Mouse (Mus musculus): ENCODE results near the gene Fkbpl. TPM values are rescaled to one million over a fixed set of nuclear protein-coding genes. Genes with fewer than 3 reads are reported as not detected.

Gene Fkbpl
- polyA plus RNA-seq, 1 experiment: 4.6 TPM

DNA sequence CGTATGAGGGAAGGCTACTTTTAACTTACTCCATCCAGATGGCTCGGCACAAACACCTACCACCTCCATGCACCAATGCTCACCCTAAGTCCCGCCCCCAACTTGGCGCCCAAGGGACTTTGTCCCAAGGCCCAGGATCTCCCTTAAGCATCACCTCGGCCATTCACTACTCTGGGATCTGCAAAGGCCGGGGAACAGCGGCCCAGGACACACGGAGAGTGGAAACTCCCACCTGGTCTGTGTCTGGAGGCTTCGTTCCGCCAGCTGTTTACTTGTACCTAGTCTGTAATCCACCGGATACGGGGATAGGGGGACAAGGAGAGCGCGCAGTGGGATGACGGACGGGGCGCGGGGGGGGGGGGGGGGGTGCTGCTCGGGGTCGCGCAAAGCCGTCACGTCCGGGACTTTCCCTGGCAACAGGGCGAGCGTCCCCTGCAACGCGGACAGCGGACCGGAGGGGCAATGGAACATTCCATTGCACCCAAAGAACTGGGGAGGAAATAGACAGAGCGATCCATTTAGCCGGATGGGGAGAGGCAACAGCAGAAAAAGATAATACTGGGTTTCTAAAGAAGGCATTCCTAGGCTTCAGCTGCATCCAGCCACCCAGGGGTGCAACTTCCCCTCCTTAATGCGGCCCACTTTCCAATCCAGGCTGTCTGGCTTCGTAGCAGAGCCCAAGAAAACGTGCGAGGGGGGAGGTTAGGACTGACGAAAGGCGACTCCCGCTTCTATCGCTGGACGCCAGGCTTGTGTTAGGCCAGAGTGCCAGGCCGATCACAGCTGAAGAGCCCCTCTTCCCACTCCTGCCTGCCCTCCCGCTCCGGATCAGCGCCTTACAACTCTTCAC lies 17.2 kb upstream of the Fkbpl start:
- peak; percentile 69 for DNase-seq (ENCODE audit: low spot score)

DNA sequence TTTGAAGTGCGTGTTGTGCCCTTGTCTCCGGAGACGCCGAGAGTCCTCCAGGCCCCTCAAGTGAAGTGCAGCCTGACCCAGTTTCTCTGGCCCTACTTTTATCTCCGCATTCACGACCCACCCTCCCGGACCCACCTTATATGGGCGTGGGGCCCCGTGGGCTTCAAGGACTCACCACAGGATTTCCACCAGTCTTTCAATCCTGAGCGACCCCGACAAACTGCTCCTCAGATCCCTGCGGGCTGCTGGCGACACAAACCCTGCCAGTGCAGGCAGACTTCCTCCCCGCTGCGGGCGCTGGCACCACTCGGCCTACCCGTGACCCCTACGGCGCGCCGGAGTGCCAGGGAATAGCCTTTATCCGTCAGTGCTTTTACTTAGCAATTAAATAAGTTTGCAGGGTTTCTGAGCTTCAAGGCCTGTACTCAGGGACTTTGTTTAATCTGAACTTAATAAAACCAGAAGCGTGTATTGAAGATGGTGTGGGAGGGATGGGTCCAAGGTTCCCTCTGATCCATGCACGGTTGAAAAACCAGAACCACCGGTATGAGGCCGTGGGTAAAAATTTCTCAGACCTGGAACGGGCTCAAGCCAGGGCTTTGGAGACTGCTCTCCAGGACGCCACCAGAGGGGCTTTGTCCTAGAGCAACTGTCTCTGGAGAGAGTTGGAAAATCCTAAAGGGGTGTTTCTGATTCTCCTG lies 16.5 kb upstream of the Fkbpl start, which contains the start of gene Ppt2:
Gene Ppt2, minus strand, starts transcription at position 568 of the 701 bp plus-strand sequence.
- peak; percentile 64 for DNase-seq (ENCODE audit: low spot score)

DNA sequence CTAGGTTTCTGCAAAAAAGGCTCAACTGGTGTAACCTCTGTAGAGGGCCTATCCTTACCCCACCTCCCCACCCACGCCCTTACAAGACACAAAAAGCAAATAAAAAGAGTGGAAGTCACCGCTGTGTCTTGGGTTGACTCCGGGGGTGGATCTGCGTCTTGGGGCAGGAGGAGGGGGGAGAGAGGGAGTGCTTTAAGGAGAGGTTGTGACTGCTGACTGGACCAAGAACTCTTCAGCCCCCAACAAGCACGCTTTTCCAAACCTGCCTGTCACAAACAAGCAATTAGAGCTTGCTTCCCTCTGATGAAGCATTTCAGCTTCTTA lies 16.0 kb upstream of the Fkbpl start:
- no peak for DNase-seq (ENCODE audit: low spot score)

DNA sequence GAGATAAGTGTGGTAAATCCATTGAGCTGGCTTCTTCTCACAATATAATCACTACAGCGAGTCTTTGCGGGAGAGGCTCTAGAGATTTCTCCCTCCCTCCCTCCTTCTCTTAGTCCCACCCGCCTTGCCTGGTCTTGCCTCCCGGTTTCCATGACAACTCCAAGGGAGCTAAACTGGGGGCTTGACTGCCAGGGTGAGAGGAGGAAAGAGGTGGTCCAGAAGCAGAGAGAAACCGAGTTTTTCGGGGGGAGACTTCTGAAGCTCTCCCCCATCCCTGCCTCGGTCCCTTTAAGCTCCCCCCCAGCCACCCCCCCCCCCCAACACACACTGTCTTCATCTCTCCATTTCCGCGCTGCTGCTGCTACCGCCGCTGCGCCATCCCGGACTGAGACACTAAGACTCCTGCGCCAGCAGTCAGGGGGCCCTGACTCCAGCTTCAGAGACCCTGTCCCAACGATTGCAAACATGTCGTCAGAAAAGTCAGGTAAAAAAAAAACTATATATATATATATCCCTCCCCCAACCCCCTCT lies 15.3 kb upstream of the Fkbpl start, which contains the start of gene Prrt1:
Gene Prrt1, plus strand, starts transcription at position 313 of the 531 bp plus-strand sequence.
- DNase-seq (ENCODE audit: low spot score): no peak

GRCm38 (mm10) chr17:34629796-34630603 lies 14.6 kb upstream of the Fkbpl start:
- no peak for DNase-seq (ENCODE audit: low spot score)

DNA sequence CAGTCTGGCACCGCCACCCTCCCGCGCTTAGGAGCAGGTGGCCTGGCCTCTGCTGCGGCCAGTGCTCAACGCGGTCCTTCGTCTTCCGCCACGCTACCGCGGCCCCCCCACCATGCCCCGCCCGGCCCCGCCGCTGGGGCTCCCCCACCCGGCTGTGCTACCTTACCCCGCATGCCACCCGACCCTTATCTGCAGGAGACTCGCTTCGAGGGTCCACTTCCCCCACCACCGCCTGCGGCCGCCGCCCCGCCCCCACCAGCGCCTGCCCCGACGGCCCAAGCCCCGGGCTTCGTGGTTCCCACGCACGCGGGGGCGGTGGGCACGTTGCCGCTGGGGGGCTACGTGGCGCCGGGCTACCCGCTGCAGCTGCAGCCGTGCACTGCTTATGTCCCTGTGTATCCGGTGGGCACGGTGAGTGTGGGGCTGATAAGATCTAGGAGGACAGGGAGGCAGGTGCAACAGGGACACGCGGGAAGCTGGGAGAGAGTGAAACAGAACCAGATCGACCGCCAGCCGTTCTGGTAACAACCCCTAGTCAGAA lies 13.7 kb upstream of the Fkbpl start:
- DNase-seq (ENCODE audit: low spot score): no peak

- no peak for DNase-seq (ENCODE audit: low spot score)
Measured at GRCm38 (mm10) chr17:34631647-34632046, 12.9 kb upstream of the Fkbpl start.

GRCm38 (mm10) chr17:34632261-34632691 lies 12.3 kb upstream of the Fkbpl start:
- DNase-seq (ENCODE audit: low spot score): peak; percentile 59

DNA sequence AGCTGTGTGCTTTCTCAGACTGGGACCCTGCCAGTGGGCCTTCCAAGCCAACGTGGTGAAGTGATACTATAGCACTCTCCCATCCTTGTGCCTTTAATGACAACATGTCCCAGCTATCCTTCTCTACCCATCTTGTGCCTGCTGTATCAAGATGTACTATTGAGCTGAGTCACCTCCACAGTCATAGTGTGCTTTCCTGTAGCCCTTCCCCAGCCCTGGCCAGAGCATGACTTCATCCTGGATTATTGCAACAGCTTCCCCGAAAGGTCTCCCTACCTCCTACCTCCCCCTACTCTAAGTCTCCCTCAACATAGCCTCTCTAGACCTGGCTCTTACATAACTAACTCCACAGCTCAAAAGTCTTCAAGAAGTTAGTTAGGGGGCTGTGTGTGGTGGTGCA lies 8.9 kb upstream of the Fkbpl start:
- no peak for DNase-seq (ENCODE audit: low spot score)

DNA sequence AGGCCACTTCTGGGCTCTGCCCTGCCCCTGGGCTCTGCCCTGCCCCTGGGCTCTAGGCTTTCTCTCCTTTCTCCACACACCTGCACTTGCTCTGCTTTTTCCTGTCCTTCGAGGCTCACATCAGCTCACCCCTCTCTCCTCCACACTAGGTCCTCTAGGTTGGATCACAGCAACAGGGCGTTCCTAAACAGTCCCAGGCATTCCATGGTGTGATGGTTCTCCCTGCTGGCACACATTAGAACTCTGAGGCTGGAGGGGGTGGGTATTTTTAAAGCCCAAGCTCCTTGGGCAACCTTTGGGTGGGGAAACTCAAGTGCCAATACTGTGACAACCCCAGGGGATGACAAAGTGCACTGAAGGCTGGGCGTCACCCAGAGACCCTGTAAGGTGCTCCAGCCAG lies 7.1 kb upstream of the Fkbpl start:
- DNase-seq (ENCODE audit: low spot score): no peak

- no peak for DNase-seq (ENCODE audit: low spot score)
Measured at GRCm38 (mm10) chr17:34639461-34640255, 4.9 kb upstream of the Fkbpl start.

- DNase-seq (ENCODE audit: low spot score): no peak
Measured at GRCm38 (mm10) chr17:34640778-34641601, 3.6 kb upstream of the Fkbpl start.

GRCm38 (mm10) chr17:34641945-34642344 lies 2.6 kb upstream of the Fkbpl start:
- no peak for DNase-seq (ENCODE audit: low spot score)

- no peak for DNase-seq (ENCODE audit: low spot score)
Measured at GRCm38 (mm10) chr17:34643379-34643778, 1.2 kb upstream of the Fkbpl start.

- DNase-seq (ENCODE audit: low spot score): no peak
Measured at GRCm38 (mm10) chr17:34643944-34644343, 620 bp upstream of the Fkbpl start.

GRCm38 (mm10) chr17:34645256-34645829 lies 779 bp downstream of the Fkbpl start:
- DNase-seq (ENCODE audit: low spot score): no peak

- DNase-seq (ENCODE audit: low spot score): no peak
Measured at GRCm38 (mm10) chr17:34645831-34646511, 1.4 kb downstream of the Fkbpl start.

DNA sequence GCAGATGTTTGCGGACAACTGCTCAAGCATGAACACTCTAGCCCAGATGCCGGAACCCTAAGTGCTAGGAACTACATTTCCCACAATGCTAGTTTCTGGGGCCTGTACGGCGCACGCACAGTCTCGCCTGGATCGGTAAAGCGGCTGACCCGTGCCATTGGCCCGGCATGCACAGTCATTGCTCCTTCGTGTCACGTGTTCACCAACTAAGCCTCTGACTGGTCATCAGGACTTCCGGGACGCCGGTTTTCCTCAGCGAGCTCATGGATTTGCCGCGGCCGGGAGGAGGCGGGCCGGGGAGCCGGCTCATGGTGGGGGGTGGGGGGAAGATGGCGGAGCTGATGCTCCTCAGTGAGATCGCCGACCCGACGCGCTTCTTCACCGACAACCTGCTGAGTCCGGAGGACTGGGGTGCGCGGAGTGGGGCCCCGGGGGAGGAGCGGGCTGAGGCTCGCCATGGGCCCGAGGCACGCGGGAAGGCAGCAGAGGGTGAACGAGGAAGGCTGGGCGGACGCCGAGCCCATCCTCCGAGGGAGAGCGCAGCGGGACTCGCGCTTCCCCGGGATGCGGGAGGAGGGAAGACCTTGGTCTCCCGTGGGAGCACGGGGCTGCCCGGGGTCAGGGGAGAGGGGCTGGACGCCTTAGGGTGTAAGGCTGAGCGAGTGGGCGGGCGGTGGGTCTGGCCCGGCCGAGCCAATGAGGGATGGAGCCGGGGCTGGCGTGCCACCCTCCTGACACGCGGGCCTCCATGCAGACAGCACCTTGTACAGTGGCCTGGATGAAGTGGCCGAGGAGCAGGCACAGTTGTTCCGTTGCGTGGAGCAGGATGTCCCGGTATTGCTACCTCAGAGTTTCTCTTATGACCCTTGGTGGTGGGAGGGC lies 2.6 kb downstream of the Fkbpl start, which contains the start of gene Atf6b:
Gene Atf6b, plus strand, starts transcription at position 241 of the 882 bp plus-strand sequence.
- peak; percentile 79 for DNase-seq (ENCODE audit: low spot score)
